Mouse (Mus musculus) neural tube, embryonic 15.5 days (tissue): ENCODE results near the gene Pim2. TPM values are rescaled to one million over a fixed set of nuclear protein-coding genes. Genes with fewer than 3 reads are reported as not detected.

Source experiments
- ATAC-seq: fragments of 200-750 bp; cut with Nextera tagmentation; 2 replicates; pipeline ENCODE4 v1.8.0; 2017; ENCODE audit warnings: mild to moderate bottlenecking, moderate TSS enrichment, moderate library complexity; ENCODE audit not compliant: low FRiP score
- H3K27ac ChIP-seq: fragments of 300-500 bp; sonication (generic); replicated peaks from 2 replicates; pipeline ENCODE4 v1.5.1; 2015; ENCODE audit warnings: mild to moderate bottlenecking, inconsistent platforms
- H3K27me3 ChIP-seq: fragments of 300-500 bp; sonication (generic); replicated peaks from 2 replicates; pipeline ENCODE4 v1.6.1; 2015; ENCODE audit warnings: inconsistent platforms
- H3K36me3 ChIP-seq: fragments of 300-500 bp; sonication (generic); 2 replicates; pipeline ENCODE4 v1.6.1; 2015; ENCODE audit warnings: inconsistent platforms
- H3K4me1 ChIP-seq: fragments of 300-500 bp; sonication (generic); 2 replicates; pipeline ENCODE4 v1.6.1; 2015; ENCODE audit warnings: inconsistent platforms
- H3K4me2 ChIP-seq: fragments of 300-500 bp; sonication (generic); 2 replicates; pipeline ENCODE4 v1.6.1; 2015; ENCODE audit warnings: inconsistent platforms, mild to moderate bottlenecking, moderate library complexity
- H3K4me3 ChIP-seq: fragments of 300-500 bp; sonication (generic); replicated peaks from 2 replicates; pipeline ENCODE4 v1.5.1; 2015; ENCODE audit warnings: mild to moderate bottlenecking, inconsistent platforms
- H3K9ac ChIP-seq: fragments of 300-500 bp; sonication (generic); replicated peaks from 2 replicates; pipeline ENCODE4 v1.6.1; 2015; ENCODE audit warnings: mild to moderate bottlenecking, inconsistent platforms
- H3K9me3 ChIP-seq: fragments of 300-500 bp; sonication (generic); replicated peaks from 2 replicates; pipeline ENCODE4 v1.6.1; 2016; ENCODE audit warnings: inconsistent platforms
- WGBS: fragments of 180-500 bp; shearing (Covaris S2); methylation state at CpG from one replicate; pipeline ENCODE4 v1.1.7; 2015; ENCODE audit warnings: mixed read lengths; 5-methylcytosine and 5-hydroxymethylcytosine counted together
- polyA plus RNA-seq: library from polyadenylated mRNA; unstranded; fragments of >200 nt; fragmentation: Nextera tagmentation; extraction: Ambion mirVana; gene quantifications from 2 replicates; pipeline ENCODE4 v1.2.1, GENCODE M21; 2015

Pim2 gene
- 21.0 and 26.8 TPM in 2 replicates for polyA plus RNA-seq

DNA sequence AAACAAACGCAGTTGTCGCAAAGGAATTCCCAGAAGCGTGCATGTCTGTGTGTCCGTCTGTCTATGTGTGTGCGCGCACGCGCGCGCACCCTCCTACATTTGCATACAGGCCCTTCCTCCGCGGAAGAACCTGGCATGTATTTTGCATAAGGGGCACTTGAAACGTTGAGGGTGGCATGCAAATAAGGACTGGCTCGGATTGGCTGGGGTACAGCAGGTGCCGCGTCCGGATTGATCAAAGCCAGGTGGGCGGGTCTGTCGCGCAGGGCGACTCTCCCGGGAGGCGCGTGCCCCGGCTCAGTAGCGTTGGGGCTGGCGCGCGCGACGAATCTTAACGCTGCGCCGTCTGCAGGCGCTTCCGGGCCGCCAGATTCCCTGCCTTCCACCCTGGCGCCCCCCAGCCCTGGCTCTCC lies at the start of gene Pim2:
TSS of gene Pim2 (plus strand) at position 256 of the 413 bp plus-strand sequence.
- Histone ChIP-seq H3K4me3 (peak within 1 kb of the TSS; percentile 53), H3K36me3 (peaks cover 4% of the 10 kb centered on the region; the same call in 1 of the 2 replicates), H3K4me1 (peaks cover 9% of the 10 kb centered on the region; the same call in 1 of the 2 replicates), H3K9ac (peak within 1 kb of the TSS; percentile 50), H3K27ac (peak within 1 kb of the TSS; percentile 71), H3K27me3 (no peaks in the 10 kb centered on the region), H3K9me3 (no peaks in the 10 kb centered on the region), H3K4me2 (peak within 1 kb of the TSS; percentile 70)
- 10% methylated on average over 21 of the region's 38 CpGs for WGBS
- peak; percentile 94 for ATAC-seq

DNA sequence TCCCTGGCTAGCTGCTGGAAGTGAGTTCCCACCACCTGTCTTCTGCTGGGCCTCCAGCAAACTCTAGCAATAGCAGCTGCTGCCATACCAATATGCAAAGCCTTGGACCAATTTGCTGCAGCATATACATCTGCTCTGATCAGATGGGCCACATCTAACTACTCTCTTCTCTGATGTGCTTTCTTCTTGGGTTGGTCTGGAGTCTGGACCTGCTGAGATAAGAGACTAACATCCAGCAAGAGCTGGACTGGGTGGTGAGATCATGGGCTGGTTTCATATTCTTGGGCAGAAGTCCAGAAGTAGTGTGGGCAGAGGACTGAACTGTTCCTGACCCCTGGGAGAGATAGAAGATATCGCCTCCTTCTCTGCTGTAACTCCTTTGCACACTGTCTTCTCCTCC lies 40.9 kb upstream of the Pim2 start:
- ATAC-seq, result no peak
- H3K9me3 ChIP-seq, result no peaks in the 10 kb centered on the region
- H3K4me1 ChIP-seq, result no peaks in the 10 kb centered on the region
- H3K4me2 ChIP-seq, result no peak overlapping the region
- no peak overlapping the region for H3K27ac ChIP-seq
- WGBS, result 82% methylated on average over 1 of the region's 1 CpGs
- H3K36me3 ChIP-seq, result no peaks in the 10 kb centered on the region
- no peak overlapping the region for H3K9ac ChIP-seq
- H3K4me3 ChIP-seq, result no peak overlapping the region
- H3K27me3 ChIP-seq, result no peaks in the 10 kb centered on the region

DNA sequence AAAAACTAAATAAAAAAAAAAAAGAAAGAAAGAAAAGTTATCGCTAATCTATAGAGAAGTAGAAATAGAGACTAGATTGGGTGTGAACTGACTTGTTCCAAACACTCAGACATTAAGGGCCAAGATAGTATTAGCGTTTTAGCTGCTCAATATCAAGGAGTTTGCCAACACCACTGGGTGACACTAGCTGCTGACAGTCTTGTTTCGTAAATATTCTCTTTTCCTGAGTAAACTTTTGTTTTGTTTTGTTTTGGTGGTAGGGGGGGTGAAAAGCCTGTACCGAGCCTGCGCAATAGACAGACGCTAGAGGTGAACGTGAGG lies 37.3 kb upstream of the Pim2 start:
- H3K9me3 ChIP-seq, result no peaks in the 10 kb centered on the region
- H3K4me2 ChIP-seq, result peak overlapping the region; percentile 51
- no peak overlapping the region for H3K9ac ChIP-seq
- peak overlapping the region; percentile 65 for H3K4me3 ChIP-seq
- peak overlapping the region; percentile 68; the same call in 1 of the 2 replicates for H3K27ac ChIP-seq
- no peaks in the 10 kb centered on the region for H3K27me3 ChIP-seq
- 27% methylated on average over 7 of the region's 7 CpGs for WGBS
- no peak for ATAC-seq
- H3K36me3 ChIP-seq, result no peaks in the 10 kb centered on the region
- peaks cover 29% of the 10 kb centered on the region for H3K4me1 ChIP-seq

DNA sequence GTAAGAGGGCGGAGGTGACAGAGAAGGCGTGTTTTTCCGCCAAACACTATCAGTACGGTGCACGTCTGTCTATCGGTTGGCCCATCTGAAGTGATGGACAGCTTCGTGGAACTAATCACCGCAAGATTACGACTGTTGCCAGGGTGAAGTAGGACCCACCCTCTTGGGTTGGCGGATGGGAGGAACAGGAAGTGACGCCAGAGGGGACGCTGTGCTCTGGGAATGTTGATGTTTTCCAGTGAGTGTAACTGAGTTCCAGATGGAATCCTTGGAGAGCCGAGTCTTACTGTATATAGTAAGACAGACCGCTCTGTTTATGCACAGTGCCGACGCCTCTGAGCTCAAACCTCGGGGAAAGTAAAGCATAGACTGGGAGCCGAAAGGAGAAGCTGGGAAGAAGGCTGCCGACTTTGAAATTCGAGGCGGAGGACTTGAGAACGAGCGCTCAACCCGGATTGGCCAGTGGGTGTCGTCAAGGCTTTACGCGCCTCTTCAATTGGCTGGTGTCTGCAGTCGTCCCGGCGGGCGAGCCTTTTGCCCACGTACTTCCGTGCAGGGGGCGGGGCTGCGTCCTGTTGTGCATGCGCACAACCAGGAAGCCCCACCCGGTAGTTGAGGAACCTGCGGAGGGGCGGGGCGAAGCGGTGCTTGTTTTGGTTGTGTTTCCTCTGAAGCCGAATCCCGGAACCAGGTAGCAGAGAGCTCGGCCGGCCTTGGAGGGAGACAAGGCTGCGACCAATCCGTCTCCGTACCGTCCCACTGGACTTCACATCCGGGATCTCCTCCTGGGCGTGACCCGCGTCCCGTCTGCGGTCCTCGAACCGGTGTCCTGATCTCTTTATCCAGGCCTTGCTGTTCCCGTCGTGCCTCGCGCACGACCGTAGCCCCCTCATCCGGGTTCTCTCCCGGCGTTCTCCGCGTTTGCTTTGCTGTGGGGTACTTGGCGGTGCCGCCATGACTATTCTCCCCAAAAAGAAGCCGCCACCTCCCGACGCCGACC lies 36.6 kb upstream of the Pim2 start, which contains the start of gene Otud5:
TSS of gene Otud5 (plus strand) at position 202 of the 1,000 bp plus-strand sequence.
- H3K4me3 ChIP-seq, result peak within 1 kb of the TSS; percentile 65
- H3K4me2 ChIP-seq, result peak within 1 kb of the TSS; percentile 66
- H3K27me3 ChIP-seq, result no peaks in the 10 kb centered on the region
- H3K9ac ChIP-seq, result peak within 1 kb of the TSS; percentile 72
- peak; percentile 98 for ATAC-seq
- WGBS, result 18% methylated on average over 63 of the region's 74 CpGs
- H3K36me3 ChIP-seq, result no peaks in the 10 kb centered on the region
- H3K27ac ChIP-seq, result peak within 1 kb of the TSS; percentile 92
- H3K4me1 ChIP-seq, result peaks cover 29% of the 10 kb centered on the region
- no peaks in the 10 kb centered on the region for H3K9me3 ChIP-seq

DNA sequence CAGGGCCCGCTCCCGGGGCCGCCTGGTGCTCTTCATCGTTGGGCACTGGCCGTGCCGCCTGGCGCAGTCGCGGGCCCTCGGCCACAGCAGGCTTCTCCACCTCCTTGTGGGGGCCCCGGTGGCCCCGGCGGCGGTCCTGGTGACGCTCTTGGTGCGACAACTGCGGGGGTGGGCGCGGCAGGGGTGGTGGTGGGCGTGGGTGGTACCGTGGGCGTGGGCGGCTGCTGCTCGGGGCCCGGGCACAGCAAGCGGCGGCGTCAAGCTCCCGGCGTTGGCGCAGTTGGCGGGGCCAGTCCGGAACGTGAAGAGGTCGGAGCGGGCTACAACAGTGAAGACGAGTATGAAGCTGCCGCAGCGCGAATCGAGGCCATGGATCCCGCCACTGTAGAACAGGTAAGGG lies 35.7 kb upstream of the Pim2 start:
- H3K4me2 ChIP-seq, result peak overlapping the region; percentile 66
- ATAC-seq, result no peak
- peak overlapping the region; percentile 72 for H3K9ac ChIP-seq
- H3K27me3 ChIP-seq, result no peaks in the 10 kb centered on the region
- no peaks in the 10 kb centered on the region for H3K9me3 ChIP-seq
- no peaks in the 10 kb centered on the region for H3K36me3 ChIP-seq
- peak overlapping the region; percentile 65 for H3K4me3 ChIP-seq
- peaks cover 29% of the 10 kb centered on the region for H3K4me1 ChIP-seq
- 21% methylated on average over 40 of the region's 42 CpGs for WGBS
- peak overlapping the region; percentile 92 for H3K27ac ChIP-seq

- no peak overlapping the region for H3K27ac ChIP-seq
- H3K9ac ChIP-seq, result no peak overlapping the region
- ATAC-seq, result no peak; the same call in 1 of the 2 replicates
- H3K9me3 ChIP-seq, result no peaks in the 10 kb centered on the region
- no peaks in the 10 kb centered on the region for H3K36me3 ChIP-seq
- peaks cover 27% of the 10 kb centered on the region for H3K4me1 ChIP-seq
- 61% methylated on average over 2 of the region's 2 CpGs for WGBS
- H3K27me3 ChIP-seq, result no peaks in the 10 kb centered on the region
- H3K4me3 ChIP-seq, result no peak overlapping the region
- H3K4me2 ChIP-seq, result no peak overlapping the region
These were observed 30.2 kb upstream of the Pim2 start for GRCm38 (mm10) chrX:7847845-7848244.

DNA sequence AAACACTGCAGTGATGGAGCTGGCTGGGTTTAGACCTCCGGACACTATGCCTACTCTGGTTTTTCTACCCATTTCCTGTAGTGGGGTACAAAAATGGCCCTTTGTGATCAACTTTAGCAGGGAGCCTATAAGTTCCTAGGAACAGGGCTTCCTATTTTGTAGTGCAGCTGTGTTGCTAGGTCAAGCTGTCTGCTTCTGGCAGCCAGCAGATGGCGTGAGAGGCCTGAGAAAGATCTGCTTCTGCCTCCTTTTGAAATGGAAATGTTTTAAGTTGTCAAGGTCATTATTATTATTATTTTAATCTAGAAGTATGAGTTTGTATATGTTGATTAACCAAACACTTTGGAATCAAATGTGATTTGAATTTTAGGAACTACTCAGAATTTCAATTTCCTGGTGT lies 23.5 kb upstream of the Pim2 start:
- Histone ChIP-seq H3K9me3 (no peaks in the 10 kb centered on the region), H3K9ac (no peak overlapping the region), H3K4me2 (no peak overlapping the region), H3K4me1 (no peaks in the 10 kb centered on the region), H3K27me3 (no peaks in the 10 kb centered on the region), H3K4me3 (no peak overlapping the region), H3K36me3 (no peaks in the 10 kb centered on the region), H3K27ac (no peak overlapping the region)
- no peak for ATAC-seq
- whole genome bisulfite sequencing, result 49% methylated on average over 2 of the region's 2 CpGs

GRCm38 (mm10) chrX:7859191-7859753 lies 18.8 kb upstream of the Pim2 start:
- H3K27me3 ChIP-seq, result no peaks in the 10 kb centered on the region
- no peaks in the 10 kb centered on the region for H3K9me3 ChIP-seq
- no peak overlapping the region for H3K4me2 ChIP-seq
- H3K36me3 ChIP-seq, result no peaks in the 10 kb centered on the region
- 86% methylated on average over 3 of the region's 3 CpGs for WGBS
- no peak overlapping the region for H3K4me3 ChIP-seq
- H3K27ac ChIP-seq, result no peak overlapping the region
- no peak for ATAC-seq
- H3K4me1 ChIP-seq, result no peaks in the 10 kb centered on the region
- H3K9ac ChIP-seq, result no peak overlapping the region

GRCm38 (mm10) chrX:7863181-7863580 lies 14.9 kb upstream of the Pim2 start:
- H3K27me3 ChIP-seq, result no peaks in the 10 kb centered on the region
- no peaks in the 10 kb centered on the region for H3K9me3 ChIP-seq
- no peak overlapping the region for H3K4me2 ChIP-seq
- no peaks in the 10 kb centered on the region for H3K4me1 ChIP-seq
- WGBS, result 89% methylated on average over 1 of the region's 1 CpGs
- no peak overlapping the region for H3K9ac ChIP-seq
- ATAC-seq, result no peak
- H3K4me3 ChIP-seq, result no peak overlapping the region
- no peak overlapping the region for H3K27ac ChIP-seq
- 0 out of 2 replicates have a peak, but pooled peaks cover 3% of the 10 kb centered on the region for H3K36me3 ChIP-seq

DNA sequence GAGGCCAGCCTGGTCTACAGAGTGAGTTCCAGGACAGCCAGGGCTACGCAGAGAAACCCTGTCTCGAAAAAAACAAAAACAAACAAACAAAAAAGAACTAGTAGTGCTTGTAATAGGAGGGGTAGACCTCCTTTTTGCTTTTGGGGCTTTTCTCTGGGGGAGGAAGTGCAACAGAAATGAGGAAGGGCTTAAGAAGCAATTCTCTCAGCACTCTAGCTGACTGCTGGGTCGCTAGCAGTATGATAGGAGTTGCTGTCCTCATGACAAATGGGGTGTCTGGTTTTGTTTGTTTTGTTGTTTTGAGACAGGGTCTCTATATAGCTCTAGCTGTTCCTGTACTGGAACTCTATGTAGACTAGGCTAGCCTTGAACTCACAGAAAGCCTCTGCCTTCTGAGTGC lies 13.5 kb upstream of the Pim2 start:
- ATAC-seq, result no peak
- no peaks in the 10 kb centered on the region for H3K27me3 ChIP-seq
- H3K27ac ChIP-seq, result no peak overlapping the region
- H3K36me3 ChIP-seq, result 0 out of 2 replicates have a peak, but pooled peaks cover 7% of the 10 kb centered on the region
- H3K9ac ChIP-seq, result no peak overlapping the region
- WGBS, result 76% methylated on average over 3 of the region's 3 CpGs
- H3K4me2 ChIP-seq, result no peak overlapping the region
- no peaks in the 10 kb centered on the region for H3K4me1 ChIP-seq
- H3K9me3 ChIP-seq, result no peaks in the 10 kb centered on the region
- no peak overlapping the region for H3K4me3 ChIP-seq

GRCm38 (mm10) chrX:7865343-7865742 lies 12.7 kb upstream of the Pim2 start:
- Histone ChIP-seq H3K4me3 (no peak overlapping the region), H3K27me3 (no peaks in the 10 kb centered on the region), H3K9ac (no peak overlapping the region), H3K4me2 (no peak overlapping the region), H3K36me3 (0 out of 2 replicates have a peak, but pooled peaks cover 7% of the 10 kb centered on the region), H3K4me1 (no peaks in the 10 kb centered on the region), H3K9me3 (no peaks in the 10 kb centered on the region), H3K27ac (no peak overlapping the region)
- ATAC-seq, result no peak
- WGBS, result 69% methylated on average over 2 of the region's 2 CpGs

GRCm38 (mm10) chrX:7865786-7866185 lies 12.3 kb upstream of the Pim2 start:
- ATAC-seq, result no peak
- H3K4me3 ChIP-seq, result no peak overlapping the region
- WGBS, result 70% methylated on average over 2 of the region's 2 CpGs
- H3K36me3 ChIP-seq, result 0 out of 2 replicates have a peak, but pooled peaks cover 7% of the 10 kb centered on the region
- H3K27me3 ChIP-seq, result no peaks in the 10 kb centered on the region
- H3K9me3 ChIP-seq, result no peaks in the 10 kb centered on the region
- H3K4me1 ChIP-seq, result no peaks in the 10 kb centered on the region
- no peak overlapping the region for H3K27ac ChIP-seq
- no peak overlapping the region for H3K9ac ChIP-seq
- H3K4me2 ChIP-seq, result no peak overlapping the region
